Mouse (Mus musculus) bone marrow macrophage, adult 2 months (primary cell): ENCODE results near the gene Myo6.

Source experiments
- CTCF ChIP-seq: IDR thresholded peaks from 2 replicates; pipeline ENCODE4 v1.5.1; 2012; ENCODE audit warnings: low read depth, mild to moderate bottlenecking, low read length, moderate library complexity
- POLR2A ChIP-seq: IDR thresholded peaks from 2 replicates; pipeline ENCODE4 v1.6.1; 2012; ENCODE audit warnings: mild to moderate bottlenecking, low read depth, low read length, borderline replicate concordance

GRCm38 (mm10) chr9:80216786-80217501 is 52.1 kb downstream of the Myo6 start:
- TF ChIP-seq CTCF (no peak), POLR2A (no peak)
